ENCODE assay signal across 13 mouse cellular contexts in the genomic region with DNA sequence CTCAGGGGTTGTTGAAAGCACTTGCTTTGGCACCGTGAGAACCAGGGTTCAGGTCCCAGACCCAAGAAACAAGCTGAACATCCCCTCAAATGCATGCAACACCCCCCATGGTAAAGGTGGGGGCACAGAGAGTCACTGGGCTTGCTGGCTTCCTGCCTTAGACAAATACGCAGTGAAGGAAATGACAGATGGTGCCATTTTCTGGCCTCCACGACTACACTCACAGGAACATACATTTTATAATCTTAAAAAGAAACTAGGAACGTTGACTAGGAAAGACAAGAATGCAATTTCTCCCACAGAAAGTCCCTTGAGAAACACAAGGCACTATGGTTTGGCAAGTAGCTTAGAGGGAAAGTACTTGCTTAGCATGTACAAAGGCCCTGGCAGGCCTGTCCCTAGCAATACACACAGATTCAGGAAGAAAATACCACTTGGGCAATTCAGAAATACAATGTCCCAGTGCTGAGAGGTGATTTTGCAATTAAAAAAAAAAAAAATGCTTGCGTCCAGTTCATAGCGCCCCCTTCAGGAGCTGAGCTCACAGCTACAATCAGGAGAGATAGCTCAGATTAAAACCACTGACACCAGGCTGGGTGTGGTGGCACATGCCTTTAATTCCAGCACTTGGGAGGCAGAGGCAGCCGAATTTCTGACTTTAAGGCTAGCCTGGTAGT. TPM values are rescaled to one million over a fixed set of nuclear protein-coding genes. Genes with fewer than 3 reads are reported as not detected.
DNase-seq lines count a peak whose midpoint lies in the region; ATAC-seq and TF ChIP-seq lines count a peak whose summit lies in the region.
"Had no signal": no experiment of that assay in that cellular context is flagged by ENCODE, and none has a peak within 500 bp of the region (broad histone marks: within the 10 kb centered on the region; RNA-seq: fewer than 3 reads in every experiment).

No protein-coding gene starts in this region.

- no peak for DNase-seq in gastrocnemius, adult 2 months
- no peak for DNase-seq in gastrocnemius, postnatal 25 days
- peak; percentile 82 for DNase-seq in midbrain, embryonic 11.5 days (ENCODE audit: low spot score, missing footprints)
- no peak for DNase-seq in midbrain, embryonic 10.5 days (ENCODE audit: low spot score)
- no peak for DNase-seq in Patski (ENCODE audit: low read depth, low spot score)
- DNase-seq in lung, postnatal 36 days, result peak; percentile 73
- no peak for DNase-seq in ovary, postnatal 14 days (ENCODE audit: low spot score)
- no peak for DNase-seq in thymus, postnatal 25 days

- no peak overlapping the region for H3K4me3 ChIP-seq in gastrocnemius, adult 2 months
- no peak overlapping the region for H3K4me3 ChIP-seq in midbrain, embryonic 11.5 days (ENCODE audit: low read depth, low read length)
- no peak overlapping the region for H3K4me3 ChIP-seq in midbrain, embryonic 10.5 days
- H3K4me3 ChIP-seq: heart, embryonic 10.5 days had no signal

- no peak overlapping the region for H3K4me2 ChIP-seq in midbrain, embryonic 11.5 days

- TF ChIP-seq CTCF in gastrocnemius, adult 2 months (IDR thresholded peaks at IDR 0.05), result peak; percentile 53
- peak; percentile 52 for TF ChIP-seq CTCF in Patski (IDR thresholded peaks at IDR 0.05)

- intact Hi-C loops in gastrocnemius, adult 2 months (cut with DNase I), result loop anchor here (5.0 to 10.0 kb wide), 2 partner anchors 38 to 1195 kb away; no protein-coding TSS in a partner anchor

- 58% methylated on average over 7 of the region's 7 CpGs for WGBS in midbrain, embryonic 11.5 days
- 55% methylated on average over 7 of the region's 7 CpGs for WGBS in midbrain, embryonic 10.5 days

- POLR2A ChIA-PET in Patski (lab: Charles Lee), result no interaction called here

- peaks cover 3% of the 10 kb centered on the region; the same call in 1 of the 2 replicates for H3K36me3 ChIP-seq in midbrain, embryonic 11.5 days (ENCODE audit: control insufficient read depth, insufficient read depth, low read length)
- peaks cover 24% of the 10 kb centered on the region for H3K36me3 ChIP-seq in midbrain, embryonic 10.5 days

- no peaks in the 10 kb centered on the region for H3K9me3 ChIP-seq in midbrain, embryonic 11.5 days (ENCODE audit: control insufficient read depth, low read length)
- no peaks in the 10 kb centered on the region; the same call in 1 of the 2 replicates for H3K9me3 ChIP-seq in midbrain, embryonic 10.5 days (replicated peaks)
- H3K9me3 ChIP-seq: heart, embryonic 10.5 days had no signal

- no peak overlapping the region for H3K27ac ChIP-seq in gastrocnemius, adult 2 months
- no peak overlapping the region for H3K27ac ChIP-seq in midbrain, embryonic 11.5 days (ENCODE audit: low read depth, low read length)
- H3K27ac ChIP-seq in midbrain, embryonic 10.5 days (replicated peaks), result no peak overlapping the region
- H3K27ac ChIP-seq: heart, embryonic 10.5 days had no signal

- ATAC-seq in midbrain, embryonic 11.5 days (ENCODE audit: low FRiP score), result no peak
- no peak for ATAC-seq in Patski
- ATAC-seq: activated CD4-positive, CD25-positive, alpha-beta regulatory T cell, adult 4 months had no signal

- CTCF ChIA-PET in Patski (lab: Charles Lee), result interaction anchor here (0.7 to 1.7 kb wide), 6 partner anchors 10 to 78 kb away, joined by 3 to 5 read pairs (median 3); no protein-coding TSS in a partner anchor

- in situ Hi-C loops in Patski (cut with MboI; ENCODE audit: low pct_unique_long_range_greater_than_20kb), result loop anchor here (10.0 to 25.0 kb wide), 2 partner anchors 395 to 1137 kb away; a partner anchor contains a TSS

- H3K27me3 ChIP-seq in midbrain, embryonic 11.5 days (ENCODE audit: control insufficient read depth, insufficient read depth, low read length), result peaks cover 31% of the 10 kb centered on the region
- peaks cover 55% of the 10 kb centered on the region for H3K27me3 ChIP-seq in midbrain, embryonic 10.5 days (ENCODE audit: low read depth, poor library complexity, severe bottlenecking)
- H3K27me3 ChIP-seq in Patski, result no peaks in the 10 kb centered on the region

- peaks cover 24% of the 10 kb centered on the region for H3K4me1 ChIP-seq in midbrain, embryonic 11.5 days (ENCODE audit: control insufficient read depth, insufficient read depth, low read length)
- H3K4me1 ChIP-seq in midbrain, embryonic 10.5 days, result peaks cover 34% of the 10 kb centered on the region

- H3K9ac ChIP-seq in midbrain, embryonic 11.5 days (ENCODE audit: low read length), result no peak overlapping the region

RNA-seq across cellular contexts. Expression of a gene that starts 11.1 kb away (rescaled TPM):
- total RNA-seq in gastrocnemius, adult 2 months (2021), result under 1 TPM; 0.78 to 0.84 TPM
- total RNA-seq in gastrocnemius, postnatal 25 days (2021), result 1 to 10 TPM; 1.3 TPM
- polyA plus RNA-seq in midbrain, embryonic 11.5 days (2014; fragmentation: Nextera tagmentation; extraction: Ambion mirVana), result 0.31 and 0.77 TPM in 2 replicates
- 0.71 and 1.2 TPM in 2 replicates for polyA plus RNA-seq in midbrain, embryonic 10.5 days (2016; fragmentation: Nextera tagmentation; extraction: Ambion mirVana)
- 4.7 TPM for polyA plus RNA-seq in Patski (2021)
- polyA plus RNA-seq: activated CD4-positive, CD25-positive, alpha-beta regulatory T cell, adult 4 months; liver, embryonic 16.5 days had no signal

RNA-seq across cellular contexts. Expression of a gene that starts 11.2 kb away (rescaled TPM):
- 10 to 100 TPM; 17.8 to 37.2 TPM for total RNA-seq in gastrocnemius, adult 2 months (2021)
- 10 to 100 TPM; 31.7 to 45.4 TPM for total RNA-seq in gastrocnemius, postnatal 25 days (2021)
- polyA plus RNA-seq in midbrain, embryonic 11.5 days (2014; fragmentation: Nextera tagmentation; extraction: Ambion mirVana), result 38.1 and 41.2 TPM in 2 replicates
- 29.6 and 35.1 TPM in 2 replicates for polyA plus RNA-seq in midbrain, embryonic 10.5 days (2016; fragmentation: Nextera tagmentation; extraction: Ambion mirVana)
- polyA plus RNA-seq in Patski (2021), result 76.4 TPM

RNA-seq across cellular contexts. Expression of a gene that starts 32.7 kb away (rescaled TPM):
- total RNA-seq in gastrocnemius, adult 2 months (2021), result 10 to 100 TPM in 1 of 2 experiments, 1 to 10 TPM in 1; 8.4 to 16.2 TPM
- total RNA-seq in gastrocnemius, postnatal 25 days (2021), result 1 to 10 TPM; 6.7 to 7.7 TPM
- 4.2 and 4.4 TPM in 2 replicates for polyA plus RNA-seq in midbrain, embryonic 11.5 days (2014; fragmentation: Nextera tagmentation; extraction: Ambion mirVana)
- 1.7 and 2.7 TPM in 2 replicates for polyA plus RNA-seq in midbrain, embryonic 10.5 days (2016; fragmentation: Nextera tagmentation; extraction: Ambion mirVana)
- 5.2 TPM for polyA plus RNA-seq in Patski (2021)
- polyA plus RNA-seq: activated CD4-positive, CD25-positive, alpha-beta regulatory T cell, adult 4 months; liver, embryonic 16.5 days had no signal

RNA-seq across cellular contexts. Expression of a gene that starts 50.5 kb away (rescaled TPM):
- total RNA-seq in gastrocnemius, adult 2 months (2021), result not detected
- total RNA-seq in gastrocnemius, postnatal 25 days (2021), result not detected
- polyA plus RNA-seq in midbrain, embryonic 11.5 days (2014; fragmentation: Nextera tagmentation; extraction: Ambion mirVana), result not detected in 2 replicates
- not detected in 2 replicates for polyA plus RNA-seq in midbrain, embryonic 10.5 days (2016; fragmentation: Nextera tagmentation; extraction: Ambion mirVana)
- not detected for polyA plus RNA-seq in Patski (2021)
- polyA plus RNA-seq: embryonic facial prominence, embryonic 11.5 days; heart, embryonic 10.5 days; neural tube, embryonic 14.5 days had no signal

Comparison
In these comparisons a context has a peak if more than half of its experiments do, and no peak if none do; other contexts are left out.
1. DNase-seq: peak in midbrain, embryonic 11.5 days (single experiment) and lung, postnatal 36 days (single experiment); none in gastrocnemius, adult 2 months (single experiment), gastrocnemius, postnatal 25 days (single experiment), midbrain, embryonic 10.5 days (single experiment), Patski (single experiment), ovary, postnatal 14 days (single experiment) and thymus, postnatal 25 days (single experiment).